Mouse (Mus musculus) spleen, adult 2 months (tissue): ENCODE measurements at regions not wholly inside any gene's neighbourhood (a gene's known extent, or its start where the extent isn't known, plus 50 kb on each side); places are given as distances from the start of the nearest gene placed in this dataset.

ENCODE experiments used
- CTCF ChIP-seq: fragments of 200-500 bp; IDR thresholded peaks from 2 replicates; pipeline ENCODE4 v1.5.1; 2011; ENCODE audit warnings: mild to moderate bottlenecking, inconsistent platforms; ENCODE audit not compliant: insufficient read depth, insufficient read length, insufficient replicate concordance; ENCODE audit errors: extremely low read depth
- POLR2A ChIP-seq: fragments of 200-500 bp; IDR thresholded peaks from 2 replicates; pipeline ENCODE4 v1.6.1; 2011; ENCODE audit warnings: low read depth, low read length, inconsistent platforms

DNA sequence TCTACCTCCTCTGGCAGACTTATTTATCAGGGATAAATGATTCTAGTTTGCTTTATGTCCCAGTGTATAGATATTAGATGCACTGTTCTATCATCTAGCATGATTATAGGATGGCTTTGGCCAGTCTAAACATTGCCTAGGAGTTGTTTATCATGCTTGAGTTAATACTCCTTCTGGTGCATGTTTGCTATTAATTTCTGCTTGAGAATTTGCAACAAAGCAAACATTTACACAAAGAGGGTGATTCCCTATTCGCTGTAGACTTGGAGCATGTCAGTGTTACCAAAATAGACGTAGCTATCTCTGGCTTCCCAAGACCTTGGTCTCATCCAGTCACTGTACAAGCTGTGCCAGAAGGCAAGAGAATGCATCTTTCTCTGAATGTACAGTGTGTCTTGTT is 237.4 kb downstream of the Snx13 start:
- no peak for TF ChIP-seq CTCF
- no peak for TF ChIP-seq POLR2A
